Mouse (Mus musculus): ENCODE data around the gene Kdelc2.

- TF ChIP-seq CTCF (IDR thresholded peaks at IDR 0.05; ENCODE audit: extremely low read depth, insufficient read depth, insufficient read length, insufficient replicate concordance) (no peak), POLR2A (IDR thresholded peaks at IDR 0.05; ENCODE audit: low read depth, low read length) (no peak)
Observed at GRCm38 (mm10) chr9:53409427-53409826, 25.6 kb downstream of the Kdelc2 start.

Measured in spleen, adult 2 months (tissue).